Mouse (Mus musculus) kidney, adult 2 months (tissue): ENCODE results near the gene Scarb2.
"Not testable (repeated sequence)": the region's sequence is repeated elsewhere in the genome, so short reads cannot be mapped to it uniquely, and the experiment has no call there.

Source experiments
- CTCF ChIP-seq: fragments of 200-500 bp; conservative IDR thresholded peaks from 2 replicates; pipeline ENCODE4 v1.5.1; 2011; ENCODE audit warnings: low read depth, mild to moderate bottlenecking, control low read depth, low read length, moderate library complexity, mixed read lengths; ENCODE audit not compliant: insufficient read depth, insufficient read length
- POLR2A ChIP-seq: fragments of 200-500 bp; IDR thresholded peaks from one replicate; pipeline ENCODE4 v1.6.1; 2011; ENCODE audit warnings: low read depth, low read length, control low read depth

DNA sequence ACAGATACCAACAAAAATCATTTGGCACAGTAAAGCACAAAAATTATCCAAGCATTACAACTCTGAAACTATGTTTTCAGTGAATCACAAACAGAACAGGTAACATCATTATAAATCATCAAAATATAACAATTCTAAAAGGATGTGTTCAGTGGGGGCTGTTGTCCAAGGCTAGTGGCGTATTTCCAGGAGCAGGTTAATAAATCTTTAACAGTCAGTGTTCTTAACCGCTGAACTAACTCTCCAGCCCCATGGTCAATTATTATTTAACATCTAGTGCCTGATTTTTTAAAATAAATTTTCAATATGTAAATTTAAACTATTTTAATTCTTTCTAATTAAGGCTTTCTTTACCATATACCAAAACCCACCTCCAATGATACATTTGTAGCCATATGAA is 14.5 kb upstream of the Scarb2 start:
- not testable (repeated sequence) for TF ChIP-seq CTCF, POLR2A
